Mouse (Mus musculus): ENCODE results near the gene Fancd2os. TPM values are rescaled to one million over a fixed set of nuclear protein-coding genes. Genes with fewer than 3 reads are reported as not detected.

Fancd2os gene
- polyA plus RNA-seq, 1 experiment from 2014 or later, result not detected

DNA sequence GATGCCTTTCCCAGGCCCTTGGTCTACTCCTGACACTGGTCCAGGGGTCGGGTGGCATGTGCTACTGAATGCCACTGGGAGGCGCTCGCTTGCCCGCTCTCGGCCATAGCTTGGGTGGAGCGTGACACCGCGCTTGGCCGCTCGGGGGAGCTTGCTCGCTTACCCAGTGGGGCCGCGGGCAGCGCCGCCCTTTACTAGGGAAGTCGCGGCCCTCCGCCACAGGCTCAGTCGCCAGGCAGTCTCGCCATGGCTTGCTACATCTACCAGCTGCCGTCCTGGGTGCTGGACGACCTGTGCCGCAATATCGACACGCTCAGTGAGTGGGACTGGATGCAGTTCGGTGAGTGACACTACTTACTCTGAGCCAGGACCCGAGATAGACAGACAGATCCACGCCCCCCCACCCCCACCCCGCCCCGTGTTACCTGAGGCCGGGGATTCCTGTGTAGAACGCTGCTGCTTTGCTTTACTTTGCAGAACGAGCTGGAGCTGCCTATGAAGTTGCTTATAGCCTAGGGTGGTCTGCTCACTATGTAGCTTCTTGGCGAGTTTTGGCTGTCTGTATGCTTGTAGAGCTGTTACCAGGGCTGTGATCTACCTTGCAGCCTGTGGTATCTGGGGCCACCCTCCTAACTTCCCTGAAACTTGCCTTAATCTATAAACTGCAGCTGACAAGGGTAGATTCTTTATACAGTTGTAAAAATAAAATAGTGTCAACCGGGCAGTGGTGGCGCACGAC lies 38.0 kb upstream of the Fancd2os start, which contains the start of gene Irak2:
Gene Irak2 (plus strand): TSS at position 166 of the 739 bp plus-strand sequence.
- Histone ChIP-seq H3K27me3 (replicated peaks; ENCODE audit: control insufficient read depth, insufficient read depth, low read length) (no peaks in the 10 kb centered on the region), H3K27ac (ENCODE audit: low read length) (peak within 1 kb of the TSS; percentile 70), H3K4me2 (ENCODE audit: low read depth, low read length) (peak within 1 kb of the TSS; percentile 67), H3K4me3 (ENCODE audit: low read length) (peak within 1 kb of the TSS; percentile 63), H3K4me1 (ENCODE audit: control insufficient read depth, insufficient read depth, low read length) (no peaks in the 10 kb centered on the region), H3K9ac (ENCODE audit: low read depth, low read length) (peak within 1 kb of the TSS; percentile 76), H3K36me3 (ENCODE audit: control insufficient read depth, insufficient read depth, low read length) (no peaks in the 10 kb centered on the region), H3K9me3 (ENCODE audit: control insufficient read depth, low read length) (no peaks in the 10 kb centered on the region)
- WGBS, result 6% methylated on average over 37 of the region's 37 CpGs
- peak; percentile 93 for ATAC-seq

DNA sequence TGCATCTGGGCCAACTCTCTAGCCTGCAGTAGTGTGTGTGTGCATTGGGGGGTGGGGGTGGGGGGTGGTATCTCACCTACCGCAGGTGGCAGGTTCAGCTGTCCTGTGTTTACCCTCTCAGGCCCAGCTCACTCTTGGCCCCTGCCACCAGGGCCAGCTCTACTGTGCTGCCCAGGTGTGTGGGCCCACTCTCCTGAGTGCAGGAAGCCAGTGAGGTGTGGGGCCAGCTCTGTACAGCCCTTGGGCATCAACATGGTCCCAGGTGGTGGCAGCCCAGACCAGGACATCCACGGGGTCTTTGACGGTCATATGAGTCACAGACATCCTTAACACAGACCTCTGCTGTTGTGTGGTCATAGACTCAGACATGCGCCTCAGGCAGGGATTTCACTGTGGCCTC lies 32.3 kb upstream of the Fancd2os start:
- peaks cover 10% of the 10 kb centered on the region for H3K36me3 ChIP-seq (ENCODE audit: control insufficient read depth, insufficient read depth, low read length)
- no peak overlapping the region for H3K4me3 ChIP-seq (ENCODE audit: low read length)
- no peak overlapping the region for H3K27ac ChIP-seq (ENCODE audit: low read length)
- no peaks in the 10 kb centered on the region for H3K27me3 ChIP-seq (replicated peaks; ENCODE audit: control insufficient read depth, insufficient read depth, low read length)
- no peak overlapping the region for H3K9ac ChIP-seq (ENCODE audit: low read depth, low read length)
- no peaks in the 10 kb centered on the region for H3K4me1 ChIP-seq (ENCODE audit: control insufficient read depth, insufficient read depth, low read length)
- no peak overlapping the region for H3K4me2 ChIP-seq (ENCODE audit: low read depth, low read length)
- no peaks in the 10 kb centered on the region for H3K9me3 ChIP-seq (ENCODE audit: control insufficient read depth, low read length)
- no peak for ATAC-seq
- 91% methylated on average over 4 of the region's 4 CpGs for WGBS

DNA sequence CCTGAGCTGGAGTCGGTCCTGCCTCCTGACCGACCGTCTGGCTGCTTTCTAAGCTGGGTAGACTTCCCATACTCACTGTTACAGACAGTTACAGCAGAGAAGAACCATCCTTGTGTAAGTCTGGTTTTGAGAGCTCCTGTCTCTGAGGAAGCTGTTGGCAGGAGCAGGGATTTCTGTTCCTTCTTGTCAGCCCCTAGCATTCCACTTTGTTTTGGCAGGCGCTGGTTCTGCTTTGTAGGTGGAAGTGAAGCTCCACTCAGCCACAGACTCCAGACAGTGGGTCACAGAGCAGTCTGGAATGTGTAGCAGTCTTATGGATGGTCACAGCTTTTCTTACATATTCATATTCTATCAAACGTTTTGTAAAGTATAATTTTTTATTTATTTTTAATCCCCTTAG lies 29.8 kb upstream of the Fancd2os start:
- no peak for ATAC-seq
- Histone ChIP-seq H3K9ac (ENCODE audit: low read depth, low read length) (no peak overlapping the region), H3K9me3 (ENCODE audit: control insufficient read depth, low read length) (no peaks in the 10 kb centered on the region), H3K27me3 (replicated peaks; ENCODE audit: control insufficient read depth, insufficient read depth, low read length) (no peaks in the 10 kb centered on the region), H3K4me1 (ENCODE audit: control insufficient read depth, insufficient read depth, low read length) (peaks cover 1% of the 10 kb centered on the region), H3K36me3 (ENCODE audit: control insufficient read depth, insufficient read depth, low read length) (peaks cover 10% of the 10 kb centered on the region), H3K27ac (ENCODE audit: low read length) (no peak overlapping the region), H3K4me3 (ENCODE audit: low read length) (no peak overlapping the region), H3K4me2 (ENCODE audit: low read depth, low read length) (no peak overlapping the region)
- WGBS, result 83% methylated on average over 5 of the region's 5 CpGs

DNA sequence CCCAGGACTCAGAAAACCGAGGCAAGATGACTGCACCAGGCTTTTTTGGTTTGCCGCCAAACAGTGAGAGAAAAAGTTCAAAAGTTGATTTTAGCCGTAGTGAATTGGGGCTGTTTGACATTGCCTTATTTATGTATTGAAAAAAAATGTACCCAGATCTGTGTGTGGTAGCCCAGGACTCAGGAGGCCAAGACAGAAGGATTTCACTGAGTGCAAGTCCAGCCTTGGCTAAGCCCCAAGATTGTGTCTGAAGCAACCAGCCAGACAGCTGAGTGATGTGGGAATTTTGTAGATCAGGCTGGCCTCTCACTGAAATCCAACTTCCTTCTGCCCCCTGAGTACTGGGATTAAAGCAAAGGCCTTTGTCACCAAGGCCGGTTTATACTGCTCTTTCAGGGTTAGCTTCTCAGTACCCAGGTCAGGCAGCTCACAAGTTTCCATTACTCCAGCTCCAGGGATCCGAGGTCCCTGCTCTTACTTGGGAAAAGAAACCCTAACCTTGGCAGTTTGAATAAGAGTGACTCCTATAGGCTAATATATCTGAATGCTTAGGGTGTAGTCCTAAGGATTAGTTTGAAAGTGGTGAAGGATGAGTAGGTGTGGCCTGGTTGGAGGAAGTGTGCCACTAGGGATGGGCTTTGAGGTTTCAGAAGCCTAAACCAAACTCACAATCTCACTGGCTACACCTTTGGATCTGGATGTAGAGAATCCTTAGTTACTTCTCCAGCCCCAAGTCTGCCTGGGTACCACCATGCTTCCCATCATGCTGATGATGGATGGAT lies 24.7 kb upstream of the Fancd2os start:
- H3K27me3 ChIP-seq (replicated peaks; ENCODE audit: control insufficient read depth, insufficient read depth, low read length), result no peaks in the 10 kb centered on the region
- H3K27ac ChIP-seq (ENCODE audit: low read length), result no peak overlapping the region
- peaks cover 11% of the 10 kb centered on the region for H3K4me1 ChIP-seq (ENCODE audit: control insufficient read depth, insufficient read depth, low read length)
- ATAC-seq, result no peak
- peak overlapping the region; percentile 79 for H3K9ac ChIP-seq (ENCODE audit: low read depth, low read length)
- H3K36me3 ChIP-seq (ENCODE audit: control insufficient read depth, insufficient read depth, low read length), result peaks cover 5% of the 10 kb centered on the region
- no peaks in the 10 kb centered on the region for H3K9me3 ChIP-seq (ENCODE audit: control insufficient read depth, low read length)
- 39% methylated on average over 5 of the region's 5 CpGs for WGBS
- H3K4me2 ChIP-seq (ENCODE audit: low read depth, low read length), result peak overlapping the region; percentile 58
- H3K4me3 ChIP-seq (ENCODE audit: low read length), result peak overlapping the region; percentile 73

DNA sequence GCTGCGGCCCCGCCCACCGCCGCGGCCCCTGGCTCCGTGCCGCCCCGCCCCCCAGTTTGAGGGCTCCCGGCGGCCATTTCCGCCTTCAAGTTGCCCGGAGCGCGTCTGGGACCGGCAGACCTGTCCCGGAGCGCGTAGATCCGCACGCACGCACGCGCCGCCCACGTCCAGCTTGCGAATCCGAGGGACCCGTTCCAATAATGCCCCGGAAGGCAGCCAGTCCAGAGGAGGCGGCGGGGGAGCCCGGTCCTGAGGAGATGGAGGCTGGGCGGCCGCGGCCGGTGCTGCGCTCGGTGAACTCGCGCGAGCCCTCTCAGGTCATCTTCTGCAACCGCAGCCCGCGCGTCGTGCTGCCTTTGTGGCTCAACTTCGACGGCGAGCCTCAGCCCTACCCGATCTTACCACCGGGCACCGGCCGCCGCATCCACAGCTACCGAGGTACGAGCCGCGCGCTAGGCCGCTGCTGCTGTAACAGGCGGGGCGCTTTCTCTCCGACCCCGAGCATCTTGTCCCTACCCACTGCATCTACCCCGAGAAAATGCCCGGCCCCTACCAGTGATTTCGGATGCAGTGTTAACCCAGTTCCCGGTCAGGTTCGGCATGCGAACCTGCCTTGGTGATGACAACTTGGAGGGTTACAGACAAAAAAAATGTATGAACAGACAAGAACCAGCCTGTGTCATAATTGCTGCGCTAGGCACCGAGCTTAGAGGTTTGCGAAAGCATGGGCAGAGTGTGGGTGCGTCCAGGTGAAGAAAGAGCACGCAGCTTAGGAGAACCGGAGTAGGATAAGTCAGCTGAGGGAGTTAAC lies 23.6 kb upstream of the Fancd2os start, which contains the start of gene Vhl:
Gene Vhl (plus strand): TSS at position 19 of the 811 bp plus-strand sequence.
- peaks cover 11% of the 10 kb centered on the region for H3K4me1 ChIP-seq (ENCODE audit: control insufficient read depth, insufficient read depth, low read length)
- peak within 1 kb of the TSS; percentile 73 for H3K4me3 ChIP-seq (ENCODE audit: low read length)
- WGBS, result under 1% methylated on average over 75 of the region's 76 CpGs
- H3K9ac ChIP-seq (ENCODE audit: low read depth, low read length), result peak within 1 kb of the TSS; percentile 79
- H3K27ac ChIP-seq (ENCODE audit: low read length), result peak within 1 kb of the TSS; percentile 88
- peaks cover 2% of the 10 kb centered on the region; the same call in 1 of the 2 replicates for H3K36me3 ChIP-seq (ENCODE audit: control insufficient read depth, insufficient read depth, low read length)
- no peaks in the 10 kb centered on the region for H3K27me3 ChIP-seq (replicated peaks; ENCODE audit: control insufficient read depth, insufficient read depth, low read length)
- peak; percentile 92 for ATAC-seq
- no peaks in the 10 kb centered on the region for H3K9me3 ChIP-seq (ENCODE audit: control insufficient read depth, low read length)
- H3K4me2 ChIP-seq (ENCODE audit: low read depth, low read length), result peak within 1 kb of the TSS; percentile 58

DNA sequence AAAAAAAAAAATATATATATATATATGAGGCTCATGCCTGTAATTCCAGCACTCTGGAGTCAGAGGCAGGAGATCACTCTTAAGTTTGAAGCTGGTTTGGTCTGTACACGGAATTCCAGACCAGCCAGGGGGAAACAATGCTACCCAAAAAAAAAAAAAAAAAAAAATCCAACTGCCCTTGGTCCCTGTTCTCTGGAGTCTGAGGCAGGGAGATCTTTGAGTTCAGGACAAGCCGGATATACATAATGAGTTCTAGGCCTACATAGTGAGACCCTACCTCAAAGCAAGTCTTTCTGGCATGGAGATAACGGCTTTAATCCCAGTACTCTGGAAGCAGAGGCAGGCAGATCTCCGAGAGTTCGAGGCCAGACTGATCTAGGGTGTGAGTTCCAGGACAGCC lies 22.9 kb upstream of the Fancd2os start:
- no peaks in the 10 kb centered on the region for H3K9me3 ChIP-seq (ENCODE audit: control insufficient read depth, low read length)
- 0 out of 2 replicates have a peak overlapping the region, but pooled peaks have one; percentile 56 for H3K27ac ChIP-seq (ENCODE audit: low read length)
- ATAC-seq, result peak; percentile 14
- H3K4me3 ChIP-seq (ENCODE audit: low read length), result peak overlapping the region; percentile 73
- peak overlapping the region; percentile 58 for H3K4me2 ChIP-seq (ENCODE audit: low read depth, low read length)
- peak overlapping the region; percentile 79; the same call in 1 of the 2 replicates for H3K9ac ChIP-seq (ENCODE audit: low read depth, low read length)
- no peaks in the 10 kb centered on the region for H3K36me3 ChIP-seq (ENCODE audit: control insufficient read depth, insufficient read depth, low read length)
- no peaks in the 10 kb centered on the region for H3K27me3 ChIP-seq (replicated peaks; ENCODE audit: control insufficient read depth, insufficient read depth, low read length)
- H3K4me1 ChIP-seq (ENCODE audit: control insufficient read depth, insufficient read depth, low read length), result peaks cover 11% of the 10 kb centered on the region
- WGBS, result 68% methylated on average over 5 of the region's 5 CpGs

DNA sequence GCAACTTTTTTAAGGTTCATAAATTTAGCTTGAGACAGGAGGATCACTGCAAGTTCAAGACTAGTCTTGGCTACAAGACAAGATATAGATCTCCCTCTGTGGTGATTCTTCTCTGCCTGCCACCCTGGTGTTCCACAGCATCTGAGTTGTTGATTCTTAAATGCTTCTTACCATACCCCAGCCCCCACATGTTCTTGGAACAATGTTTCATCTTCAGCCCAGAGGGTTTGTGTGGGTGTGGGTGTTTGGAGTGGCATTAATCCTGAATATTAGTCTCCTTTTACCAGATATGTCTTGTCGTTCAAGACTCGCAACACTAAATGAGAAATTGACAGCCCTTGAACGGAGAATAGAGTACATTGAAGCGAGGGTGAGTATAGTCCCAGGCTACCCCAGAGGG lies 15.0 kb upstream of the Fancd2os start:
- 96% methylated on average over 4 of the region's 4 CpGs for WGBS
- Histone ChIP-seq H3K36me3 (ENCODE audit: control insufficient read depth, insufficient read depth, low read length) (peaks cover 21% of the 10 kb centered on the region), H3K4me2 (ENCODE audit: low read depth, low read length) (no peak overlapping the region), H3K9ac (ENCODE audit: low read depth, low read length) (no peak overlapping the region), H3K27me3 (replicated peaks; ENCODE audit: control insufficient read depth, insufficient read depth, low read length) (no peaks in the 10 kb centered on the region), H3K9me3 (ENCODE audit: control insufficient read depth, low read length) (0 out of 2 replicates have a peak, but pooled peaks cover 3% of the 10 kb centered on the region), H3K4me1 (ENCODE audit: control insufficient read depth, insufficient read depth, low read length) (0 out of 2 replicates have a peak, but pooled peaks cover under 1% of the 10 kb centered on the region), H3K27ac (ENCODE audit: low read length) (no peak overlapping the region), H3K4me3 (ENCODE audit: low read length) (no peak overlapping the region)
- ATAC-seq, result no peak

DNA sequence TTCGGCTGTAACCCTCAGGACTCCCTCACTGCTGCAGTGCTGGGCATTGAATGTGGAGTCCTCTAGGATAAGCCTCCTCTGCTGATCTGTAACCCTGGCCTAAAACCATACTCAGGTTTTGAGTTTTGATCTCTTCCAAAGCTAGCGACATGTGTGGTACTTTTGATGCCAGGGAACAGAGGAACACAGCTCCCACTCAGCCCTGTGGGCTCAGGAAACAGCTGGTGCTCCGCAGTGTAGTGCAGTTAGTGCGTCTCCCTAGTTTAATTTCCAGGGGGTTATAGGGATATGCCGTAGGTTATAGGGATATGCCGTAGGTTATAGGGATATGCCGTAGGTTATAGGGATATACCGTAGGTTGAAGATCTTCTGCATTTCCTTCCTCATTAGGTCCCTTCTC lies 14.5 kb upstream of the Fancd2os start:
- WGBS, result 98% methylated on average over 8 of the region's 8 CpGs
- Histone ChIP-seq H3K4me1 (ENCODE audit: control insufficient read depth, insufficient read depth, low read length) (no peaks in the 10 kb centered on the region), H3K9me3 (ENCODE audit: control insufficient read depth, low read length) (0 out of 2 replicates have a peak, but pooled peaks cover 3% of the 10 kb centered on the region), H3K36me3 (ENCODE audit: control insufficient read depth, insufficient read depth, low read length) (peaks cover 21% of the 10 kb centered on the region), H3K27me3 (replicated peaks; ENCODE audit: control insufficient read depth, insufficient read depth, low read length) (no peaks in the 10 kb centered on the region), H3K4me3 (ENCODE audit: low read length) (no peak overlapping the region), H3K4me2 (ENCODE audit: low read depth, low read length) (no peak overlapping the region), H3K27ac (ENCODE audit: low read length) (no peak overlapping the region), H3K9ac (ENCODE audit: low read depth, low read length) (no peak overlapping the region)
- ATAC-seq, result no peak

Data from intestine, embryonic 16.5 days (tissue).